Mouse (Mus musculus): ENCODE measurements at regions not wholly inside any gene's neighbourhood (a gene's known extent, or its start where the extent isn't known, plus 50 kb on each side); places are given as distances from the start of the nearest gene placed in this dataset.
"Not testable (repeated sequence)": the region's sequence is repeated elsewhere in the genome, so short reads cannot be mapped to it uniquely, and the experiment has no call there.

GRCm38 (mm10) chr8:51181626-51182025 is 2329.9 kb upstream of the Aga start:
- POLR2A ChIA-PET: interaction anchor here in 1 of 4 experiments (0.6 kb wide), 1 partner anchor 70 kb away, joined by 7 read pairs; no protein-coding TSS in a partner anchor
- CTCF ChIA-PET: not testable (repeated sequence)

GRCm38 (mm10) chr8:51170123-51170522 is 2326.4 kb upstream of the Tenm3 start:
- POLR2A ChIA-PET: no interaction called here

GRCm38 (mm10) chr8:51145315-51145714 is 2301.6 kb upstream of the Tenm3 start:
- ChIA-PET POLR2A (interaction anchor here in 1 of 4 experiments (0.6 kb wide), 1 partner anchor 175 kb away, joined by 3 read pairs; no protein-coding TSS in a partner anchor), CTCF (no interaction called here)

More at GRCm38 (mm10) chr8:51170123-51170522, 2326.4 kb upstream of the Tenm3 start:
- CTCF ChIA-PET: no interaction called here

GRCm38 (mm10) chr8:51125436-51125835 is 2281.7 kb upstream of the Tenm3 start:
- POLR2A ChIA-PET: interaction anchor here in 2 of 4 experiments (0.6 to 0.8 kb wide), 2 partner anchors 80 to 92 kb away, joined by 3 to 4 read pairs; no protein-coding TSS in a partner anchor
- CTCF ChIA-PET: not testable (repeated sequence)

Measured in embryonic stem cell, embryonic (primary cell).